Mouse (Mus musculus) testis, adult 2 months (tissue): Measurements from ENCODE around the gene Olfr1349. TPM values are rescaled to one million over a fixed set of nuclear protein-coding genes. Genes with fewer than 3 reads are reported as not detected.

Experiments used
- H3K27ac ChIP-seq: fragments of 200-500 bp; 2 replicates; pipeline ENCODE4 v1.5.1; 2012; ENCODE audit warnings: low read depth, low read length; ENCODE audit not compliant: control insufficient read depth, insufficient read depth
- H3K27me3 ChIP-seq: fragments of 200-500 bp; 2 replicates; pipeline ENCODE4 v1.6.1; 2012; ENCODE audit warnings: mild to moderate bottlenecking, low read length, moderate library complexity; ENCODE audit not compliant: control insufficient read depth, insufficient read depth
- H3K36me3 ChIP-seq: fragments of 200-500 bp; 2 replicates; pipeline ENCODE4 v1.6.1; 2012; ENCODE audit warnings: mild to moderate bottlenecking, low read length; ENCODE audit not compliant: control insufficient read depth, insufficient read depth
- H3K4me1 ChIP-seq: fragments of 200-500 bp; 2 replicates; pipeline ENCODE4 v1.6.1; 2012; ENCODE audit warnings: low read length; ENCODE audit not compliant: control insufficient read depth, insufficient read depth
- H3K4me3 ChIP-seq: fragments of 200-500 bp; 2 replicates; pipeline ENCODE4 v1.5.1; 2012; ENCODE audit warnings: low read depth, mild to moderate bottlenecking, low read length, moderate library complexity, mixed read lengths; ENCODE audit not compliant: control insufficient read depth
- CTCF ChIP-seq: fragments of 200-500 bp; IDR thresholded peaks from 2 replicates; pipeline ENCODE4 v1.5.1; 2012; ENCODE audit warnings: low read depth, mild to moderate bottlenecking, inconsistent platforms, low read length, moderate library complexity; ENCODE audit not compliant: control insufficient read depth, insufficient read depth, insufficient replicate concordance
- POLR2A ChIP-seq: fragments of 200-500 bp; IDR thresholded peaks from 2 replicates; pipeline ENCODE4 v1.6.1; 2012; ENCODE audit warnings: low read depth, mild to moderate bottlenecking, inconsistent platforms, low read length, moderate library complexity; ENCODE audit not compliant: control insufficient read depth
- polyA plus RNA-seq: library from polyadenylated mRNA; depleted of rRNA; stranded (reverse); fragments of >200 nt; gene quantifications from 2 replicates; pipeline ENCODE4 v1.2.3, GENCODE M21; 2012; rRNA removed

Gene Olfr1349
- 0.79 and 0.86 TPM in 2 replicates for polyA plus RNA-seq

GRCm38 (mm10) chr7:6522850-6523249 lies at the start of gene Olfr1349:
Olfr1349 (minus strand) TSS chr7:6522950.
- no peaks in the 10 kb centered on the region for H3K4me1 ChIP-seq
- no peak within 1 kb of the TSS for H3K27ac ChIP-seq
- TF ChIP-seq CTCF (no peak), POLR2A (no peak)
- no peak within 1 kb of the TSS for H3K4me3 ChIP-seq
- H3K27me3 ChIP-seq: no peaks in the 10 kb centered on the region
- H3K36me3 ChIP-seq: no peaks in the 10 kb centered on the region

GRCm38 (mm10) chr7:6564541-6564940 lies 41.8 kb upstream of the Olfr1349 start, which contains the start of gene Olfr1350:
Olfr1350 (plus strand) TSS chr7:6564841.
- no peak within 1 kb of the TSS for H3K27ac ChIP-seq
- no peak within 1 kb of the TSS for H3K4me3 ChIP-seq
- no peaks in the 10 kb centered on the region for H3K4me1 ChIP-seq
- TF ChIP-seq CTCF (no peak), POLR2A (no peak)
- H3K36me3 ChIP-seq: no peaks in the 10 kb centered on the region
- no peaks in the 10 kb centered on the region for H3K27me3 ChIP-seq

- TF ChIP-seq POLR2A (no peak), CTCF (peak; percentile 78; the same call in 1 of the 2 replicates)
- Histone ChIP-seq H3K4me1 (no peaks in the 10 kb centered on the region), H3K4me3 (no peak overlapping the region), H3K27me3 (no peaks in the 10 kb centered on the region), H3K27ac (no peak overlapping the region), H3K36me3 (no peaks in the 10 kb centered on the region)
Measured at GRCm38 (mm10) chr7:6526141-6526540, 3.4 kb upstream of the Olfr1349 start.

- no peaks in the 10 kb centered on the region for H3K27me3 ChIP-seq
- no peak for TF ChIP-seq POLR2A
- peak; percentile 36; the same call in 1 of the 2 replicates for TF ChIP-seq CTCF
- no peaks in the 10 kb centered on the region for H3K36me3 ChIP-seq
- H3K27ac ChIP-seq: no peak overlapping the region
- no peaks in the 10 kb centered on the region for H3K4me1 ChIP-seq
- H3K4me3 ChIP-seq: no peak overlapping the region
Measured at GRCm38 (mm10) chr7:6525001-6525400, 2.3 kb upstream of the Olfr1349 start.

GRCm38 (mm10) chr7:6521666-6522065 lies 1.1 kb downstream of the Olfr1349 start:
- TF ChIP-seq POLR2A: no peak
- no peak for TF ChIP-seq CTCF
- no peaks in the 10 kb centered on the region for H3K4me1 ChIP-seq
- no peaks in the 10 kb centered on the region for H3K27me3 ChIP-seq
- no peaks in the 10 kb centered on the region for H3K36me3 ChIP-seq
- H3K27ac ChIP-seq: no peak overlapping the region
- no peak overlapping the region for H3K4me3 ChIP-seq

GRCm38 (mm10) chr7:6508648-6509047 lies 14.1 kb downstream of the Olfr1349 start, which contains the start of gene Olfr1348:
Olfr1348 (minus strand) TSS chr7:6508748.
- Histone ChIP-seq H3K36me3 (no peaks in the 10 kb centered on the region), H3K4me1 (no peaks in the 10 kb centered on the region), H3K27me3 (no peaks in the 10 kb centered on the region), H3K4me3 (no peak within 1 kb of the TSS), H3K27ac (no peak within 1 kb of the TSS)
- TF ChIP-seq POLR2A (no peak), CTCF (no peak)

- Histone ChIP-seq H3K4me3 (no peak within 1 kb of the TSS), H3K27me3 (no peaks in the 10 kb centered on the region), H3K27ac (no peak within 1 kb of the TSS), H3K36me3 (no peaks in the 10 kb centered on the region), H3K4me1 (no peaks in the 10 kb centered on the region)
- TF ChIP-seq POLR2A (no peak), CTCF (no peak)
Measured at GRCm38 (mm10) chr7:6499655-6500054, 23.1 kb downstream of the Olfr1349 start, which contains the start of gene Olfr1347. Olfr1347 (minus strand) TSS chr7:6499755.
